Mouse (Mus musculus): ENCODE results near the gene Nfe2. TPM values are rescaled to one million over a fixed set of nuclear protein-coding genes. Genes with fewer than 3 reads are reported as not detected.
"Not testable (repeated sequence)": the region's sequence is repeated elsewhere in the genome, so short reads cannot be mapped to it uniquely, and the experiment has no call there.

The Nfe2 gene
- total RNA-seq, 2 experiments from 2014 or later: 0.30 to 1.0 TPM

DNA sequence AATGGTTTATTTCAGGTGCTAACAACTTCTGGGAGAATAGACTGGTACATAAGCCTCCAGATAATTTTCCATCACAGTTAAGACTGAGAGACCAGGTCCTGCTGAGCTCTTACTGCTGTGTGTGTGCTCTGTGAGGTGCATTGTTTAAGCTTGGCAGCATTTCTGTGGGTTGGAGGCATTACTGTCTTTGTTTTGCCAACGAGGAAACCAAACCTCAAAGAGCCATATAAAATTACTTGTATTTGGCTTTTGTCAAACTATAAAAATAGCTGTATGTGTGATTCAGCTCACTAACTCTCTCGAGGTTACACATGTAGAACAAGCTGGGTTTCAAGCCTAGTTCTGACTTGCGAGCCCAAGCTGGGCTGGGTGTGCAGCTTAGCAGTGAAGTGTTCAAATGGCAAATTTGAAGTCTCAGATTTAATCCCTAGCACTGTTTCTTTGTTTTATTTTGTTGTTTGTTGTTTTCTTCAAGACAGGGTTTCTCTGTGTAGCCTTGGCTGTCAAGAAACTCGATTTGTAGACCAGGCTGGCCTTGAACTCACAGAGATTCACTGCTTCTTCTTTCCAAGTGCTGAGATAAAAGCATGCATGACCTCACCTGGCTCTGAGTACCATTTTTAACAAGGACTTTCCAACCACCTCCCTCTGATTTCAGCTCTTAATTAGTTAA is 34.6 kb upstream of the Nfe2 start:
- no peak for DNase-seq
- intact Hi-C loops (cut with DNase I): no loop called here

DNA sequence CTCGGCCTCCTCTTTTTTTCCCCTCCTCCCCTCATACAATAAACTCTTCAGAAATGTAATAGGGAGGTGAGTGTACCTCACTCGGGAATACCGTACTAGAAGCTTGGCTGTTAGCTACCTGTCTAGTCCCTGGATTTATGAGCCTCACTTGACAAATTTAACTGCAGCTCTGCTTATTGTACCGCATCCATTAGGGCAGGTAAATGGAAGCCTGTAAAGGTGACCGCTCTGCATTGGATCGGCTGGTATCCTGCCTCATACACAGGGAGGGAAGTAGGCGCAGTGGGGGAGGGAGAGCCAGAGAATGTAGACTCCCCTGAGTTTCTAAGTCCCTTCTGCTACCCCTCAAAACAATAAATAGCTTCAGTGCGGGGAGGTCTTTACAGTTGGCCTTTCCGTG is 32.6 kb upstream of the Nfe2 start:
- intact Hi-C loops (cut with DNase I): no loop called here
- DNase-seq: no peak

DNA sequence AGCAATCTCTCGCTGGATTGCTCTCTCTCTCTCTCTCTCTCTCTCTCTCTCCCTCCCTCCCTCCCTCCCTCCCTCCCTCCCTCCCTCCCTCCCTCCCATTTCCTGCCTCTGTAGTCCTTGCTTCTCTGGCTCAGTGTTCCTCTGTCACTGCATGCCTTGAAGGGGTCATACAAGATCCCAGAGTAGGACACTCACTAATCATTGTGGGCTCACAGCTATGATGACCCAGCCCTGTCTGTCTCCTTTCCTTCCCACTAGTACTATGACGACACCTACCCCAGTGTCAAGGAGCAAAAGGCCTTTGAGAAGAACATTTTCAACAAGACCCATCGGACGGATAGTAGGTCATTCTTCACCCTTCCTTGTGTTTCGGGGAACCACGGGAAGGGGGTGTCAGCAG is 32.2 kb upstream of the Nfe2 start:
- DNase-seq: no peak
- intact Hi-C loops (cut with DNase I): no loop called here

DNA sequence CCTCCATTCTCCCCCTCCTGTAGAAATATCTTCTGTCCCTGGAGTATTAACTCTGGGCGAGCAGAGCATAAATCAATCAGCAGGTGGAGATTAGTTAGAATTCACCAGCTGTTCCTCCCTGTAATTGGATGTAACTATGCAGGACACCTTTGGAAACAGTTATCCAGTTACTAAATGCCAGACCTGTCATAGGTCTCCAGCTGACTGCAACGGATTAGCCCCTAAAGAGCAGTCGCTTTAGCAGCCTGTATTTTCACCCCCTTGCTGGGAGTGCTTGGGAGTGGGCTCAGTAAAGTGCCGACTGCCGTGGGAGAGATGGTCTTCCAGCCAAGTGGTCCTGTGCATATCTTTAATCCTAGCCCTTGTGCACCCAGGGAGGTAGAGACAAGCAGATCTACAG is 31.4 kb upstream of the Nfe2 start:
- intact Hi-C loops (cut with DNase I): no loop called here

DNA sequence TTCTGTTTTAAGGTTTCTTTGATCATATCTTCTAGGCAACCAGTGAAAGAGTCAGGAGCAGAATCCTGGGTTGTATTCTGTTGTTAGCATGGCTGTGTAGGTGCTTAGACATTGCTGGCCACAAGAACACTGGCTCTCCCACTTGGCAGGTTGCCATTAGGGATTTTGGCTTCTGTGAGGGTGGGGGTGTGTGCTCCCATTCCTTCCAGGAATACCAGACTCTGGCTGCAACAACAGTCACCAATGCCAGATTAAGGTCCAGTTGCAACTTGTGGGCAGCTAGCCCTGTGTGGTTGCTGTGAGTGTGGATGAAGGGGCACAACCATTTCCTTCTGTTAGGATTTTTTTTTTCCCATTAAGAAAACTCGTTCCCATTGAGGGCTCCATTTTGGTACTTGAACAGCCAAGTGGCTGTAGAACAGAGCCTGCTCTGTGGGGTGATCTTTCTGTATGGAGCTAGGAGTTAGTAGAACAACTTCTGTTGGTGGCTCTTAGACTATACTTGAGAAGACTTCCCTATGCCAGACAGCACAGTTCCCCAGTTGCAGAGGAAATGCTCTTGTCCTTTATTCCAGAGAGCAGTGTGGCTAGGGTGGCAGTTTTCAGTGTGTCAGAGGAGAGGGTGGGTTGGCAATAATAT is 27.7 kb upstream of the Nfe2 start:
- intact Hi-C loops (cut with DNase I): no loop called here

More for the DNA sequence above, 31.4 kb upstream of the Nfe2 start:
- DNase-seq: no peak

DNA sequence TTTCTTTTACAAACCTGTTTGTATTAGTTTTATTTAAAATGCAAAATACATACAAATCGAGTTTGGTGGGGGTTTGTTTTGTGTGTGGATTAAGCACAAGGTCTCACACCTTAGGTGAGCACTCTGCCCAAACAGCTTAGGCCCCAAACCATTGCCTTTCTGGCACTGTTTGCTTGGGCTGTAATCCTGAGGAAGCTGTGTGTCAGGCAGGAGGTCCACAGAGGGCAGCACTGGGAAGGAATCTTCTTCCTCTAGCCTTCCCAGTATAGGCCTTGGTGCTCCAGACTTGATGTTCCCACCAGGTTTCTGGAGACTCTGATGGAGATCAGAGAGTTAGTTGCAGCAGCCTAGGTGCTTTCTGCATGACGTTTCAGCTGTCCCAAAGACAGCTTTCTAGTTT is 26.4 kb upstream of the Nfe2 start:
- DNase-seq: no peak
- intact Hi-C loops (cut with DNase I): loop anchor here (1.0 kb wide), 1 partner anchor 23 kb away; no protein-coding TSS in a partner anchor

More for the DNA sequence above, 27.7 kb upstream of the Nfe2 start:
- peak; percentile 78 to 81 for DNase-seq

DNA sequence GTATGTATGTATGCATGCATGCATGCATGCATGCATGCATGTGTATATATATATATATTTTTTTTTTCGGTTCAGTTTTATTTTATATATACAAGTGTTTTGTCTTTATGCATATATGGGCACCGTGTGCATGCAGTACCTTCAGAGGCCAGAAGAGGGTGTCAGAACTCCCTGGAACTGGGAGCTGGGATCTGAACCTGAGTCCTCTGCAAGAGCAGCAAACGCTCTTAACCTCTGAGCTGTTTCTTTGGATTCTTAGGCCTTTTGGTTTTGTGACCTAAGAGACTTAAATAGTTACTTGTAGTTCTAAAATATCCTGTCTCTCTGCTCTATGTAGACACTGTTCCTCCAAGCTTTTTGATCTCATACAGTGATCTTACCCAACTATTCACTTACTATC is 25.9 kb upstream of the Nfe2 start:
- DNase-seq: peak in 1 of 2 experiments; percentile 61
- intact Hi-C loops (cut with DNase I): loop anchor here (1.0 kb wide), 1 partner anchor 23 kb away; no protein-coding TSS in a partner anchor

DNA sequence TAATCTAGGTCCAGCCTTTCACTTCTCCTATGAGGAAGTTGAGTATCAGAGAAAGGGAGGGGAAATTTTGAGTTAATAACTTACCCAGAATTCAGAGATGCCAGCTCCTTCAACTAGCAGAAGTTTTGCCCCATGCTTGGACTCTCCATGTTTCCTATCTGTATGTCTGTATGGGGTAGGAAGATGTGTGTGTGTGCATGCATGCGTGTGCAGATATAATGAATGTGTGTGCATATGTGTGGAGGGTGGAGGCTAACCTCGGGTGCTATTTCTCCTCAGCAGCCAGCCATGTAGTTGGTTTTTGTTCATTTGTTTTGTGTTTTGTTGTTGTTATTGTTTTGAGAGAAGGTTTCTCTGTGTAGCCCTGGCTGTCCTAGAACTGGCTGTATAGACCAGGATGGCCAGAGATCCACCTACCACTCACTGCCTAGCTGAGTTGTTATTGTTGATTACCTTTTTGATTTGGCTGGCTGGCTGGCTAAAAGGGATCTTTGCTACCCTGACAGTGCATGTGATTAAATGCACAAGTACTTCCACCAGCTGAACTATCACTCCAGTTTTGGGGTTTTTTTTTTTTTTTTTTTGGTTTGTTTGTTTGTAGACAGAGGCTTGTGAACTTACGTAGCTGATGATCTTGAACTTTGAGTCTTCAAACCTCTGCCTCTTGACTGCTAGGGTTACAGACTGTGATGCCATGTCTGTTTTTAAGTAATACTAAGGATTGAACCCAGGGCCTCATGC is 23.4 kb upstream of the Nfe2 start:
- intact Hi-C loops (cut with DNase I): no loop called here
- DNase-seq: no peak

DNA sequence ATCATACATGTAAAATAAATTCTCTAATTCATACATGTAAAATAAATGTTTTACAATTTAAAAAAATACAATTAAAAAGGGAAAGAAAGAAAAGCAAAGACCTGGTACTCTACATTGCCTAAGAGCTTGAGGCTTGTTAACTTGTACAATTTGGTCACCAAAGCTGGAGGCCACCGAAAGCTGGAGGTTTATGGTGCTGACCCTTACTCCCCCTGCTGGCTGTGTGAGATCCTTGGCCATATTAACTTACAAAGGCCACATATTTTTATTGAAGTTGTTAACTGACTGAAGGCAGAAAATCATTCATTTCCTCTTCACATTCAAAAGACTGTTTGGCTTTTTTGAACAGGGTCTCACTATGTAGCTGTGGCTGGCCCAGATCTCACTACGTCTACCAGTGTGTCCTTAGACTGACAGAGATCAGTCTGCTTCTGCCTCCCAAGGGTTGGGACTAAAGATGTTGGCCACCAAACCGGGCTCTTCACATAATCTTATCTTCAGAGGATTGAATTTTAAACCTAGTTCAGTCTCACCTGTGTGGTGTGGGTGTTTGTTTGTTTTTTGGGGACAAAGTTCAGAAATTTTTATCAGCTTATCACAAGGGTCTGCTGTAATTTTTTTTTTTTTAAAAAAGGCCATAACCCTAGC is 22.7 kb upstream of the Nfe2 start:
- DNase-seq: peak; percentile 34 to 60
- intact Hi-C loops (cut with DNase I): no loop called here

DNA sequence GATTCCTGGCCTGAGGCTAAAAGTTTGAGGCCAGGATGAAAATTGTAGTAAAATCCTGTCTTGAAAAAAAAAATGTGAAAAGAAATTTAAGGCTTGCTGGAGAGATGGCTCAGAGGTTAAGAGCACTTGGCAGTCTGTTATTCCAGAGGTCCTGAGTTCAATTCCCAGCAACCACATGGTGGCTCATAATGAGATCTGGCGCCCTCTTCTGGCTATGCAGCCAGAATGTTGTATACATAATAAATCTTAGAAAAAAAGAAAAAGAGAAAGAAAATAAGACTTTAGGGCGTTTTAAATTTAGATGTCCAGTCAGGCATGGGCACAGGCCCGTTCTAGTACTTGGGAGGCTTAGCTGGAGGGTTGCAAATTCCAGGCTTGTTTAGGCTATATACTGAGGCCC is 21.5 kb upstream of the Nfe2 start:
- no peak for DNase-seq
- intact Hi-C loops (cut with DNase I): no loop called here

DNA sequence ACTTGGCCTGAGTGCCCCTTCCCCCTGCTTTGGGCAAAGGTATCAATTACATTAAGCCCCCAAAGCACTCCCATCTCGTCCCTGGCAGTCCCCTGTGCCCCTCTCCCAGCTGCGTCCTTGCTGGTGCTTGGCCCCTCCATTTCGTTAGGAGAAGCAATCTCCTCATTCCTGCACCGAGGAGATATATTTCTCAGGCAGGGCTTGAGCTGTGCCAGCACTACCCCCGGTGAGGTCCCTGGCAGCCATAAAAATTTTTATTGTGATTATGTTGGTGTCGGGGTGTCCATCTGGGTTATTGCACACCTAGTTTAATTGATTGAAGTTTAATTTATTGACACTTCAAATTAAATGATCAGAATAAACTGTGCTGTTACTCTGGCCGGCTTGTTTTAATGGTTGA is 19.7 kb upstream of the Nfe2 start:
- DNase-seq: no peak
- intact Hi-C loops (cut with DNase I): no loop called here

DNA sequence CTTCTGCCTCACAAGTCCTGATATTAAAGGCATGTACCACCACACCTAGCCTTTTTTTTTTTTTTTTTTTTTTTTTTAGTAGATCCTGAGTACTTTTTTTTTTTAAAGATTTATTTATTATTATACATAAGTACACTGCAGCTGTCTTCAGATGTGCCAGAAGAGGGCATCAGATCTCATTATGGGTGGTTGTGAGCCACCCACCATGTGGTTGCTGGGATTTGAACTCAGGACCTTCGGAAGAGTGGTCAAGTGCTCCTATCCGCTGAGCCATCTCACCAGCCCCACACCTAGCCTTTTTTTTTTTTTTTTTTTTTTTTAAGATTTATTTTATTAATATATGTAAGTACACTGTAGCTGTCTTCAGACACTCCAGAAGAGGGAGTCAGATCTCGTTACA is 17.7 kb upstream of the Nfe2 start:
- intact Hi-C loops (cut with DNase I); DNase-seq: not testable (repeated sequence)

DNA sequence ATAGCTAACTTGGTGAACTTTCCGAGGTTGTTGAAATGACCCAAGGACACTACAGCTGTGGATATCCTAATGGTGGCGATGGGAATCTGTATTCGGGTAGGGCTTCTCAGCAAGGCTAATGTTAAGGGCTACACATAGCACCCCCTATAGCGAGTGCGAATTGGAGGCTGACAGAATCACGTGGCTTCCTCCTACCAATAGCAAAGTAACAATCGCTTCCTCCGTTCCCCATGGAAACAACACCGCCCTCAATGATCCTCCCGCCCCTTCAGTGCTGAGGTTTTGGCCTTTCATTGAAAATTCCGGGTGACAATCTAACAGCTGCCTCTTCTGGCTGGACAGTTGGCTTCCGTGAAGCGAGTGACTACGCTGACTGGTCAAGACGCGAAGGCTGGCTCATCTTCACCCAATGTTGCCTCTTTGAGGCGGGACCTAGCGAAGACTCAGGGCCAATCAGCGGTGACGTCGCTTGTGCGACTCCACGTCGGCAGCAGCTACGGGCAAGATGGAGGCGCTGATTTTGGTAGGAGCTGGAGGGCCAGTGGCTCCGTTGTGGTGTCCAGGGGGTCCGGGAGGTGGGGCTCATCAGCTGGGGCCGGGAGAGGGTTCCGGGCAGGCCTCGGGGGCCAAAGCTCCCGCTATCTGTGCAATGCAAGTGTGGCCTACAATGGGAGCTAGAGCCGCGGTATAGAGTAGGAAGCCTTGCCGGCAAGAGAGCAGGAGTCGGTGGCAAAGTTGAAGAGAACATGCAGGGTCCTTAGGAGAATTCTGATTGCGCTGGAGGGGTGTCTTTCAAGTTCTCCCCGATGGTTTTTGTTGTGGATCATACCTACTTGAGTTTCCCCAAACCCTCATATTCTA is 14.4 kb upstream of the Nfe2 start, which contains the start of gene Copz1:
Gene Copz1, plus strand, starts transcription at position 296 of the 861 bp plus-strand sequence.
- intact Hi-C loops (cut with DNase I): loop anchor here (5.0 kb wide), 1 partner anchor 35 kb away; no protein-coding TSS in a partner anchor
- DNase-seq: peak; percentile 97 to 99

DNA sequence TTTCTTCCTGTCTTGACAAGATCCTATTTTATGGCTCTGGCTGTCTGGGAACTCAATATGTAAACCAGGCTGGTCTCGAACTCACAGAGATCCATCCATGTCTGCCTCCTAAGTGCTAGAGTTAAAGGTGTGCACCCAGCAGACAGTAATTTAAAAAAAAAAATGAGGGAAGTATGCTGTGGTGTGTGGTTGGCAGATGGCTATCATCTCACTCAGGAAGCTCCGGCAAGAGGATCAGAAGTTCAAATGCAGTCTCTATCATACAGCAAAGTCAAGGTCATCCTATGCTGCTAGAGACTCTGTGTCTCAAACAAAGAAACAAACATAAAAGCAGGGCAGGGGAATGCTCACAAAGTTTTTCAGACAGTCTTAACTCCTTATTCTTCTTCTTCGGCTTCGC is 10.7 kb upstream of the Nfe2 start:
- intact Hi-C loops (cut with DNase I): no loop called here
- no peak for DNase-seq

DNA sequence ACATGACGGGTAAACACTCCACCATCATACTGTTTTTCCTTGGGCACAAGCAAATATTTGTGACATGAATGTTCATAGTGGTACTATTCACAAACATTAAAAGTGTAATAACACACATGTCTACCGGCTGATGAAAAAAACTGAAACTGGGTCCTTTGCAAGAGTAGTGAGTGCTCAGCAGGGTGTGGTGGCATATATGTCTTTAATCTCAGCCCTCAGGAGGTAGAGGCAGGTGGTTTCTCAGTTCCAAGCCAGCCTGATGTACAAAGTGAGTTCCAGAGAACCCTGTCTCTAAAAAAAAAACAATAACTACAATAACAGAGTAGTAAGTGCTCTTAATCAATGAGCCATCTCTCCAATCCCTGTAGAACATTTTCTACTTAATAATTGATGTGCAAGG is 6.6 kb upstream of the Nfe2 start:
- intact Hi-C loops (cut with DNase I): no loop called here
- no peak for DNase-seq

DNA sequence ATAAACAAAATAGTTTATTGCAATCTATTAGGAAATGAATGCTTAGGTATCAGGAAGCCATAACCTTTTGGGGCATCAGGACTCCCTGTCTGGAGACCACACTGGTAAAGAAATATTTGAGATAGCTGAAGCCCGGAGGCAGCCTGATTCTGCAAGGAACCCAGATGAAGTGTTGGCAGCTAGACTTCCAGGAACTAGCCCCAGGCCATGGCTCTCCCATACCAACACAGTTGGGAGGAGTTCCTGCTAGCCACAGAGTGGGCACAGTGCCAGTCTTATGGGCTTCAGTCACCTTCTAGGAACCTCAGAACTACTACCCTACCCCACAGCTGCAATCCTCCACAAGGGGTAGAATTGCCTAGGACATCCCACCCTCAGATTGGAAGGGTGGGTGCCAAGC is 1.8 kb upstream of the Nfe2 start:
- DNase-seq: no peak
- intact Hi-C loops (cut with DNase I): no loop called here

DNA sequence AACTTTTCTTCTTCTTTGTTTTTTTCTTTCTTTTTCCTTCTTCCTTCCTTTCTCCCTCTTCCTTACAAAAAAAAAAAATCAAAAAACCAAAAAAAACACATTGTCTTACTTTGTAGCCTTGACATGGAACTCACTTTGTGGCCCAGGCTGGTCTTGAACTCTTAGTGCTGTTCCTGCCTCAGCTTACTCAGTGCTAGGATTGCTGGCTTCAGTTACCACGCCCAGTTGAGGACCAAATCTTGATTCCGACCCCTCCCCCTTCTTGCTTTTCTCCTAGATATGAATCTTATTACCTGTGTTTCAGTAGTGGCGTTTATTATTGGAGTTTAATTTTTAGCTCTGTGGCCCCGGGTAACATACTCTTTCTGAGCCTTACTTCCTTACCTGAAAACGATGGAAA is 959 bp upstream of the Nfe2 start:
- DNase-seq: no peak
- intact Hi-C loops (cut with DNase I): no loop called here

DNA sequence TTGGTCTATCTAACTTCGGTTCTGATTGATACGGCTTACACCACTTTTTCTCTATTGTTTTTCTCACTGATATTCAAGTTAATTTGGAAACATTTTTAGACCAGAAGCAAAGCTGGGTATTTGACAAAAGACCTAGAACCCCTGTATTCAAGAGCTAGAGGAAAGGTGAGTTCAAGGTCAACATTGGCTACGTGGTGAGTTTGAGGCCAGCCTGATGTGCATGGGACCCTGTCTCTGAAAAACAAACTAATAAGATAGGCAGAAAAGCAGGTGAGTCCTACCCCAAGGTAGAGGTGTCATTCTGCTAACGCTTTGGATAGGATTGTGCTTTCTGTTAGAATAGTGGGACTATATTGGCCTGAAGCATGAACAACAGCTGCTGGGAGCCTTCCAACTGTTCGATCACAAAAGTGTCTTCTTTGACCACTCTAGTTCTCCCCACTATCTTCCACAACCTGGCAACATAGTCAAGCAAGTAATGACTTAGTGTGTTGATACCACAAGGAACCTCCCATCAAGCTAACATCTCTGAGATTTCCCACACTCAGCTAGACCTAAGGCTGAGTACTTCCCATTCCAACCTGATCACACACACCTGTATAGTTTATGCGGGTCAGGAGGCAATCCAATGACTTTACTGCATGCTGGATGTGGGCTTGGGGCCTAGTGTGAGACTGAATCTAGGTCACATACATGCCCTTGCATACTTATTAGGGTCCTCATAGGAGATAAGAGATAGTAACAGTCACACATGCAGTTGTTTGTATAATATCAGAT is 1.8 kb downstream of the Nfe2 start:
- intact Hi-C loops (cut with DNase I): no loop called here
- DNase-seq: no peak

DNA sequence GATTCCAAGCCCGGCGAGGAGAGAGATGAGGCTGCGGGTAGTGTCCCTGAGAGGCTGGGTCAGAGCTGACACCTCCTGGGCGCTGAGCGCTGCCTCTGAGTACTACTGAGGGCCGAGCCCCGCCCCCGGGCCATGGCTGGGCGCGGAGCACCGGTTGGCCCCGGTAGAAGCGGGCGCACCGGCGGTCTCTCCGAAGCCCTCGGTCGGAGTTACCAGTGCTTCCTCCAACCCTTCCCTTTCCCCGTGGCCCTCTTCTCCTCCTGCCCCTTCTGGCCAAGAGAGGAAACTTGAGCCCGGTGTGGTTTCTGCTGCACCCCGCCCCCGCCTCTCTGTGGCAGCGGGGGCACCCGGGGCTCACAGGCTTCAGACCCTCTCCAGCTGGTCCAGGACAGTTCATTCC is 3.0 kb downstream of the Nfe2 start:
- intact Hi-C loops (cut with DNase I): no loop called here
- DNase-seq: peak; percentile 37 to 41
